Mouse (Mus musculus) erythroblast, embryonic 14.5 days (primary cell): ENCODE data around the gene Osgin1.

ENCODE experiments used
- GATA1 ChIP-seq: IDR thresholded peaks from 2 replicates; pipeline ENCODE4 v1.6.1; 2012; ENCODE audit warnings: low read length, inconsistent platforms, mixed read lengths
- TAL1 ChIP-seq: IDR thresholded peaks from 3 replicates; pipeline ENCODE4 v1.6.1; 2012; ENCODE audit warnings: low read length, inconsistent platforms, mixed read lengths

DNA sequence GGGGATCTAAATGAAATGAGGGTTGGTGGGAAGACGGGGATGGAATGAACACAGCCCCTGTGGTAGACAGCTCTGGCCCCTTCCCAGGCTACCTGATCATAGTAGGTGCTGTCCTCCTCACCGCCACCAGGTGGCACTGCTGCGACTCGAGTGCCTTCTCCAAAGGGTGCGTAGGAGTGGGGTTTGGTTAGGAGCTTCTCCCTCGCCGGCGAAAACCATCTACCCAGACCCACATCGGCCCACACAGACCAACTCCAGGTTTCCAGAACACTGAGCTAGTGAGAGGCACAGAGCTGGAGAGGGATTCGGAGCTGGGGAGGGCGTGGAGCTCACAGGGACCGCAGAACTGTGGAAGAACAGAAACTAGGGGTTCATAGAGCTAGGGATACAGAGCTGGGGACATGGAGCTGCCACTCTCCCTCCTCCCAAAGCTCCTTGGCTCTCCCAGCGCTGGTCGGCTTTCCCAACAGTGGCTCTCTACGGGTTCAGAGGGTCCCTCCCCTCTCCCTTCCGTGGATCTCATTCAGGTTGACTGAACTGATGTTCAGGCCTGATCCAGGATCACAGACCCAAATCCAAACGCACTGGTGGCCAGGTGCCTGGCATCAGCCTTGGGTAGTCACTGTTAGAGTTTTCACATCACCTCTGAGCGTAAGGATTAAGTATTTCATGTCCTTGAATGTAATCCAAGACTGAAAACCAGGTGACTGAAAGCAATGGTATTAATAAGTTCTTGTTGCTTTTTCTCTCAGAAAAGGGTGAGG, 21.0 kb upstream of the Osgin1 start:
- no peak for TF ChIP-seq GATA1
- TF ChIP-seq TAL1 = no peak
